Mouse (Mus musculus) ES-E14 (cell line): Measurements from ENCODE around the gene Tes3-ps. TPM values are rescaled to one million over a fixed set of nuclear protein-coding genes. Genes with fewer than 3 reads are reported as not detected.

Experiments
- DNase-seq: peaks from one replicate; pipeline ENCODE4 v3.0.0-alpha.2; 2013; ENCODE audit warnings: low read depth, low spot score
- H3K27ac ChIP-seq: 2 replicates; pipeline ENCODE4 v1.5.1; 2012; ENCODE audit warnings: low read depth, mild to moderate bottlenecking, low read length, moderate library complexity, mixed read lengths; ENCODE audit not compliant: poor library complexity, insufficient read depth, severe bottlenecking
- H3K36me3 ChIP-seq: 2 replicates; pipeline ENCODE4 v1.6.1; 2012; ENCODE audit warnings: mild to moderate bottlenecking, low read length, moderate library complexity, mixed read lengths; ENCODE audit not compliant: control insufficient read depth, poor library complexity, insufficient read depth, severe bottlenecking
- H3K4me1 ChIP-seq, 2 experiments: fragments of 150-350 bp in 1 of 2; sonication (generic) in 1 of 2; 2 replicates each; pipeline ENCODE4 v1.6.1; 2012; ENCODE audit warnings: low read length in 2 of 2, mild to moderate bottlenecking in 1 of 2, mixed read lengths in 1 of 2; ENCODE audit not compliant: control insufficient read depth in 2 of 2, insufficient read depth in 2 of 2, poor library complexity in 1 of 2
- H3K4me3 ChIP-seq, 2 experiments: fragments of 150-350 bp in 1 of 2; sonication (generic) in 1 of 2; 2 replicates each; pipeline ENCODE4 v1.5.1; 2012; ENCODE audit warnings: low read length in 2 of 2, low read depth in 1 of 2, mild to moderate bottlenecking in 1 of 2, mixed read lengths in 1 of 2; ENCODE audit not compliant: insufficient read depth in 1 of 2, poor library complexity in 1 of 2, severe bottlenecking in 1 of 2
- H3K9ac ChIP-seq: 2 replicates; pipeline ENCODE4 v1.6.1; 2012; ENCODE audit warnings: low read depth, mild to moderate bottlenecking, low read length, mixed read lengths; ENCODE audit not compliant: poor library complexity, insufficient read depth, severe bottlenecking
- H3K9me3 ChIP-seq: fragments of 150-350 bp; sonication (generic); 2 replicates; pipeline ENCODE4 v1.6.1; 2012; ENCODE audit warnings: low read depth, mild to moderate bottlenecking, low read length; ENCODE audit not compliant: control insufficient read depth, insufficient read depth
- CHD2 ChIP-seq: IDR thresholded peaks from 2 replicates; pipeline ENCODE4 v1.6.1; 2014; ENCODE audit warnings: mild to moderate bottlenecking, low read depth, low read length, inconsistent platforms
- HCFC1 ChIP-seq: IDR thresholded peaks from 2 replicates; pipeline ENCODE4 v1.6.1; 2012; ENCODE audit warnings: low read length, inconsistent platforms, borderline replicate concordance; ENCODE audit not compliant: insufficient read depth
- MAFK ChIP-seq: IDR thresholded peaks from 2 replicates; pipeline ENCODE4 v1.6.1; 2014; ENCODE audit warnings: mild to moderate bottlenecking, low read depth, low read length, inconsistent platforms; ENCODE audit not compliant: insufficient read depth
- ZC3H11A ChIP-seq: IDR thresholded peaks from 2 replicates; pipeline ENCODE4 v1.6.1; 2012; ENCODE audit warnings: low read depth, mild to moderate bottlenecking, inconsistent platforms, low read length, borderline replicate concordance
- ZNF384 ChIP-seq: IDR thresholded peaks from 2 replicates; pipeline ENCODE4 v1.6.1; 2012; ENCODE audit warnings: low read depth, low read length, inconsistent platforms
- in situ Hi-C, 2 experiments: fragments of 600-800 bp; cut with MboI; formaldehyde crosslinking; loops; one replicate each; pipeline ENCODE4 v1.15.1; 2025; ENCODE audit warnings: low sequenced_read_pairs in 2 of 2, inconsistent platforms in 1 of 2; ENCODE audit not compliant: unreplicated experiment in 2 of 2
- total RNA-seq: library from RNA; depleted of rRNA; stranded (reverse); fragments of 300-350 nt; gene quantifications from 2 replicates; pipeline ENCODE4 v1.2.3, GENCODE M21; 2012; rRNA removed

The Tes3-ps gene
- total RNA-seq, 1 experiment: 0.85 TPM

GRCm38 (mm10) chr13:49538693-49539092 lies 45.6 kb downstream of the Tes3-ps start:
- no peak for DNase-seq
- in situ Hi-C loops: no loop called here
- H3K4me3 ChIP-seq: no peak overlapping the region
- H3K4me1 ChIP-seq: peaks cover 0 to 2% of the 10 kb centered on the region in 2 experiments; a peak in 1 of 4 replicates
- no peaks in the 10 kb centered on the region for H3K9me3 ChIP-seq
- no peak overlapping the region for H3K27ac ChIP-seq
- TF ChIP-seq HCFC1 (no peak), MAFK (no peak), CHD2 (no peak), ZC3H11A (no peak), ZNF384 (no peak)
- H3K36me3 ChIP-seq: no peaks in the 10 kb centered on the region
- no peak overlapping the region for H3K9ac ChIP-seq

DNA sequence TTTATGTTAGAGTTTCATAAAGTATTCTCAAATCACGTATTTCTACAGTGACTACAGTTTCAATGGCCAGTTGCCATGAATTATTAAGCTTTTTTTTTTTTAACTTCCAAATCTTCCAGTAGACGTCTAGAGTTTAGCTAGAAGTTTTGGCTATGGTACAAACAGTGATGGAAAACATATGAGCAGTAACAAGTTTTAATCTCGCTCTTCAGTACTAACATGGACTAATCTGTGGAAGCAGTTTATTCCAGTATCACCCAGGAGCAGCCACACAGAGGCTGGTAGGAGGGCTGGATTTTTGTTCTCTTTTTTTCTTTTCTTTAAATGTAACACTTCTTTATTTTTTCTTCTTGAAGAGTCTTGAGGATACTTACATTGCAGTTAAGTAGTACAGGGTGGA lies 51.2 kb downstream of the Tes3-ps start, which contains the start of gene Aspn:
Gene Aspn (plus strand): TSS at position 165 of the 400 bp plus-strand sequence.
- no peaks in the 10 kb centered on the region for H3K9me3 ChIP-seq
- H3K4me3 ChIP-seq: no peak within 1 kb of the TSS
- DNase-seq: no peak
- TF ChIP-seq CHD2 (no peak), MAFK (no peak), HCFC1 (no peak), ZNF384 (no peak), ZC3H11A (no peak)
- no peak within 1 kb of the TSS for H3K27ac ChIP-seq
- H3K36me3 ChIP-seq: no peaks in the 10 kb centered on the region
- in situ Hi-C loops: no loop called here
- H3K9ac ChIP-seq: no peak within 1 kb of the TSS
- H3K4me1 ChIP-seq: no peaks in the 10 kb centered on the region

GRCm38 (mm10) chr13:49545646-49546045 lies 52.5 kb downstream of the Tes3-ps start:
- Histone ChIP-seq H3K27ac (no peak overlapping the region), H3K4me3 (no peak overlapping the region), H3K36me3 (no peaks in the 10 kb centered on the region), H3K4me1 (no peaks in the 10 kb centered on the region), H3K9ac (no peak overlapping the region), H3K9me3 (no peaks in the 10 kb centered on the region)
- in situ Hi-C loops: no loop called here
- no peak for DNase-seq
- TF ChIP-seq CHD2: no peak
- no peak for TF ChIP-seq ZNF384
- TF ChIP-seq ZC3H11A: no peak
- TF ChIP-seq HCFC1: no peak
- no peak for TF ChIP-seq MAFK

Other genes starting within 250 kb of the Tes3-ps start
- gene Susd3, start 244.6 kb upstream of the Tes3-ps start, total RNA-seq: 0.95 and 1.3 TPM in 2 replicates
- gene Fgd3, start 173.0 kb upstream of the Tes3-ps start, total RNA-seq: 1.5 and 6.2 TPM in 2 replicates
- gene Bicd2, start 151.7 kb upstream of the Tes3-ps start, total RNA-seq: 18.2 and 25.5 TPM in 2 replicates
- gene Ippk, start 72.1 kb upstream of the Tes3-ps start, total RNA-seq: 12.1 and 16.9 TPM in 2 replicates
- 0.53 and 0.54 TPM in 2 replicates for gene Ecm2, start 11.5 kb downstream of the Tes3-ps start, total RNA-seq
- 0.11 TPM in 1 of 2 replicates, not detected in the other for gene Aspn, start 51.1 kb downstream of the Tes3-ps start, total RNA-seq
- 0.16 TPM in 1 of 2 replicates, not detected in the other for gene Omd, start 89.1 kb downstream of the Tes3-ps start, total RNA-seq
- gene Ogn, start 114.7 kb downstream of the Tes3-ps start, total RNA-seq: 0.16 and 0.45 TPM in 2 replicates
- gene Cenpp, start 159.5 kb downstream of the Tes3-ps start, total RNA-seq: 21.0 and 25.4 TPM in 2 replicates
- gene Nol8, start 159.8 kb downstream of the Tes3-ps start, total RNA-seq: 32.9 and 41.1 TPM in 2 replicates
- 139 and 176 TPM in 2 replicates for gene Iars, start 188.8 kb downstream of the Tes3-ps start, total RNA-seq